Mouse (Mus musculus) limb, embryonic 13.5 days (tissue): ENCODE measurements around the gene Pik3c2b. TPM values are rescaled to one million over a fixed set of nuclear protein-coding genes. Genes with fewer than 3 reads are reported as not detected.

ENCODE experiments used
- ATAC-seq: fragments of 200-750 bp; cut with Nextera tagmentation; 2 replicates; pipeline ENCODE4 v1.8.0; 2017; ENCODE audit warnings: low read depth, moderate number of reproducible peaks, moderate TSS enrichment; ENCODE audit not compliant: low FRiP score
- H3K27ac ChIP-seq: fragments of 300-500 bp; sonication (generic); 2 replicates; pipeline ENCODE4 v1.5.1; 2015; ENCODE audit warnings: inconsistent platforms, mild to moderate bottlenecking, moderate library complexity
- H3K27me3 ChIP-seq: fragments of 300-500 bp; sonication (generic); 2 replicates; pipeline ENCODE4 v1.6.1; 2015; ENCODE audit warnings: mild to moderate bottlenecking, inconsistent platforms
- H3K36me3 ChIP-seq: fragments of 300-500 bp; sonication (generic); 2 replicates; pipeline ENCODE4 v1.6.1; 2015; ENCODE audit warnings: inconsistent platforms, mild to moderate bottlenecking, moderate library complexity
- H3K4me1 ChIP-seq: fragments of 300-500 bp; sonication (generic); 2 replicates; pipeline ENCODE4 v1.6.1; 2015; ENCODE audit warnings: inconsistent platforms
- H3K4me2 ChIP-seq: fragments of 300-500 bp; sonication (generic); replicated peaks from 2 replicates; pipeline ENCODE4 v1.6.1; 2015; ENCODE audit warnings: inconsistent platforms, mild to moderate bottlenecking, moderate library complexity
- H3K4me3 ChIP-seq: fragments of 300-500 bp; sonication (generic); 2 replicates; pipeline ENCODE4 v1.5.1; 2015; ENCODE audit warnings: moderate library complexity, mild to moderate bottlenecking, inconsistent platforms
- H3K9ac ChIP-seq: fragments of 300-500 bp; sonication (generic); 2 replicates; pipeline ENCODE4 v1.6.1; 2015; ENCODE audit warnings: mild to moderate bottlenecking, inconsistent platforms
- H3K9me3 ChIP-seq: fragments of 300-500 bp; sonication (generic); 2 replicates; pipeline ENCODE4 v1.6.1; 2016; ENCODE audit warnings: inconsistent platforms
- WGBS: fragments of 180-500 bp; shearing (Covaris S2); methylation state at CpG from one replicate; pipeline ENCODE4 v1.1.7; 2015; 5-methylcytosine and 5-hydroxymethylcytosine counted together
- polyA plus RNA-seq: library from polyadenylated mRNA; unstranded; fragments of >200 nt; fragmentation: Nextera tagmentation; extraction: Ambion mirVana; gene quantifications from 2 replicates; pipeline ENCODE4 v1.2.1, GENCODE M21; 2015

Gene Pik3c2b
- polyA plus RNA-seq, 1 experiment from 2014 or later = 7.1 TPM

DNA sequence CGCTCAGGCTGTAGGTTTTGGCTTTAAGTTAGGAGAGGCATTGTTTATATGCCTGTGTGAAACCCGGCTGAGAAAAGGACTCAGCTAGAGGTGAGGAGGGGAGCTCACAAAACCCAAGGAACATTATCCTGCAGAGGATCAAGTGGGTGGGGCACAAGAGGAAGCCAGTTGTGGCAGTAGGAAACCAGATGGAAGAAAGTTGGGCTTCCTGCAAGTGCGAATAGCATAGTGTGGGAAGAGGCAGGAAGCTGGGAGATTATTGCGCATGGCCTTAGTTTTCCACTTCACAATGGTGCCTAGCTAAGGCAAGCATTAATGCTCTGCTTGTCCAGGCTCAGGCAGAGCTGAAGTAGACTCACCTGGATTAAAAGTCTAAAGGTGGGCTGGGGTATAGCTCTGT, 15.2 kb downstream of the Pik3c2b start:
- no peak overlapping the region for H3K27ac ChIP-seq
- 51% methylated on average over 4 of the region's 4 CpGs for WGBS
- peaks cover 29% of the 10 kb centered on the region for H3K4me1 ChIP-seq
- H3K4me2 ChIP-seq = no peak overlapping the region
- H3K9me3 ChIP-seq = no peaks in the 10 kb centered on the region
- no peak overlapping the region for H3K9ac ChIP-seq
- H3K27me3 ChIP-seq = no peaks in the 10 kb centered on the region
- peaks cover 5% of the 10 kb centered on the region; the same call in 1 of the 2 replicates for H3K36me3 ChIP-seq
- H3K4me3 ChIP-seq = no peak overlapping the region
- ATAC-seq = no peak

DNA sequence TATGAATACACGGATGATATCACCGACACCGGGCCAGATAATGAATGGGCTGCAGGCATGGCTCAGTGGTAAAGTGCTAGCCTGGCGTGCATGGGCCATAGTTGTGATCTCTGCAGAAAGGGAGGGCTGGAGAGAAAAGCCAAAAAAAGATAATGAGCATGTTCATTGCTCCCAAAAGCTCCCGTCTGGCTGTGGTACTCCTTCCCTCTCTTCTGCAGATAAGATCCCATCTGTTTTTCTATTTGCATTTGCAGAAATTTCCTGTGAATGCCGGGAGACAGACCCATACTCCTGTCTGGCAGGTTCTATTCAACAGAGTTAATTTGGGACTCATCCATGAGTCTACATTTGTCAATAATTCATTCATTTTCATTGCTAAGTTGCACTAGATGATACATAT, 17.7 kb downstream of the Pik3c2b start:
- no peak for ATAC-seq
- H3K9ac ChIP-seq = no peak overlapping the region
- H3K36me3 ChIP-seq = peaks cover 19% of the 10 kb centered on the region
- 89% methylated on average over 6 of the region's 6 CpGs for WGBS
- H3K4me3 ChIP-seq = no peak overlapping the region
- no peaks in the 10 kb centered on the region for H3K9me3 ChIP-seq
- H3K4me1 ChIP-seq = peaks cover 18% of the 10 kb centered on the region
- H3K27ac ChIP-seq = no peak overlapping the region
- no peak overlapping the region for H3K4me2 ChIP-seq
- H3K27me3 ChIP-seq = no peaks in the 10 kb centered on the region

- Histone ChIP-seq H3K4me3 (no peak overlapping the region), H3K9ac (peak overlapping the region; percentile 25; the same call in 1 of the 2 replicates), H3K36me3 (peaks cover 29% of the 10 kb centered on the region), H3K4me2 (no peak overlapping the region), H3K27ac (peak overlapping the region; percentile 23), H3K4me1 (peaks cover 36% of the 10 kb centered on the region), H3K9me3 (no peaks in the 10 kb centered on the region), H3K27me3 (no peaks in the 10 kb centered on the region)
- 55% methylated on average over 5 of the region's 5 CpGs for WGBS
- ATAC-seq = no peak
Measured at GRCm38 (mm10) chr1:133068268-133068667, 22.8 kb downstream of the Pik3c2b start.

GRCm38 (mm10) chr1:133068669-133069274, 23.3 kb downstream of the Pik3c2b start:
- Histone ChIP-seq H3K4me3 (no peak overlapping the region), H3K4me2 (no peak overlapping the region), H3K9me3 (no peaks in the 10 kb centered on the region), H3K9ac (no peak overlapping the region), H3K36me3 (peaks cover 27% of the 10 kb centered on the region), H3K27me3 (no peaks in the 10 kb centered on the region), H3K4me1 (peaks cover 41% of the 10 kb centered on the region), H3K27ac (peak overlapping the region; percentile 65)
- WGBS = 94% methylated on average over 15 of the region's 15 CpGs
- ATAC-seq = no peak

DNA sequence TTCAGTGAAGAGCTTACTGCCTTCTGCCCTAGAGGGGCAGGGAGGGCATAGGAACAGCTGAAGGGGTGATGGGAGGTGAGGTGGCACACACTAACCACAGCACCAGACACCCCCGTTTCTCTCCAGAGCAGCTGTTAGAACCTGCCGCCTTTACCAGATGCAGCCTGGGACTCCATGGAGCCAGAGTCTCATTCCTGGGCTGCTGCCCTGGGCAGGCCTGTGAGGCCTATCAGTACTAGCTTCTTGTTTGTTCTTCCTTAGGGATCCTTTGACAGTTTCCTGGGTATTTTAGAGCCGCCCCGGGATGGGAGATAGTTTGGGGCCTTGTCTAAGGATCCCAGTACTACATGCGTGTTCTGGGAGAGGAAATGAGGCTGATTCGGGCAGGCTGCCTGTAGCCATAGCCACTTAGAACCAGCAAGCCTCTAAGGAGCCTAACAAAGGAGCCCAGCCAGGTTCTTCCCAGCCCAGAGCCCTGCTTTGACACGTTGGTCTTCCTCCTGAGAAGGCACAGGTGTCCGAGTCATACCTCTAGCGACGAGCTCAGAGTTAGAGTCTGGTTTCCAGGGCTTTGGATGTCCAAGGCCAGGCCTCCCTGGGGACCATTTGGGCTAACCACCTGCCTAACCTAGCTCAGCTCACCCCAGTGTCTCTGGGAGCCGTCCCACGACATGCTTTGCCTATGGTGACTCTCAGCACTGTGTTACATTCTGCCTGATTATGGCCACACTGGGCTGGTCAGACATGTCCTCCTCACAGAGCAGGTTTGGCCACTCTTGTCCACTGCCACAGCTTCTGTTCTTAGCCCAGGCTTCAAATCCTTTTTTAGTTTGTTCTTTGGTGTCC, 24.0 kb downstream of the Pik3c2b start:
- ATAC-seq = no peak
- Histone ChIP-seq H3K4me2 (no peak overlapping the region), H3K27ac (peak overlapping the region; percentile 65), H3K4me3 (no peak overlapping the region), H3K9me3 (no peaks in the 10 kb centered on the region), H3K9ac (no peak overlapping the region), H3K36me3 (peaks cover 27% of the 10 kb centered on the region), H3K27me3 (no peaks in the 10 kb centered on the region), H3K4me1 (peaks cover 41% of the 10 kb centered on the region)
- 74% methylated on average over 12 of the region's 12 CpGs for WGBS

GRCm38 (mm10) chr1:133070157-133070556, 24.7 kb downstream of the Pik3c2b start:
- WGBS = 40% methylated on average over 5 of the region's 5 CpGs
- Histone ChIP-seq H3K36me3 (peaks cover 30% of the 10 kb centered on the region), H3K4me2 (no peak overlapping the region), H3K9ac (no peak overlapping the region), H3K4me1 (peaks cover 41% of the 10 kb centered on the region), H3K27me3 (no peaks in the 10 kb centered on the region), H3K9me3 (no peaks in the 10 kb centered on the region), H3K4me3 (no peak overlapping the region), H3K27ac (peak overlapping the region; percentile 65; the same call in 1 of the 2 replicates)
- ATAC-seq = peak; percentile 61; the same call in 1 of the 2 replicates

DNA sequence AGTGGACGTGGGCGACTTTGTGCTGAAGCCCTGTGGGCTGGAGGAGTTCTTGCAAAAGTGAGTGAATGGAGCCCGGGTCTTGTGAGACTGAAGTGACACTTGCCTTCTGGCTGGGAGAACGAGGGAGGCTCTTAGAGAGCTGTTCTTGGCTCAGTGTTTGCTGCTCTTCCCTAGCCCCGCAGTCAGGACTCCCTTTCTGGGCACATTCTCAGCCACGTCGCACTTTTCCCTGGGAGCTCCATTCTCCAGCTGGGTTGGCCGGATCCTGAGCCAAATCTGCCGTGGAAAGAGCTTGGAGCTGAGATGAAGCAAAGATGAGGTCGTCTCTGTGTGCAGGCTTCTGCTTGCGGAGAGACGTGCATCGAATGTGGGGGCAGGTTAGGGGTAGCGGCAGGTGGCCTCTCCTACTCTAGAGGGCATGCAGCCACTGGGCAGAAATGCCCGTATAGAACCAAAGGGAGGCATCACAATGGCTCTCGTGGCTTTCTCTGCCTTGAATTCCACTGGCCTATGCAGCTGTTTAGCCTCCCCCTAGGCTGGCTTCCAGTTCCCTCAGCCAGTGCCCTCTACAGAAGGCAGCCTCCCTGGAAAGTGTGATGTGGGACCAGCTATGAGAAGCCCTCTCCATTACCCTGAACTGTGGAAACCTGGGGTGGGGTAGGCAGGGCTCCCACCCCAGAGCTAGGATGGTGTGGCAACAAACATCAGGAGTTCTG, 26.4 kb downstream of the Pik3c2b start:
- Histone ChIP-seq H3K9ac (no peak overlapping the region), H3K4me3 (no peak overlapping the region), H3K27me3 (no peaks in the 10 kb centered on the region), H3K27ac (peak overlapping the region; percentile 10; the same call in 1 of the 2 replicates), H3K9me3 (no peaks in the 10 kb centered on the region), H3K4me1 (peaks cover 45% of the 10 kb centered on the region), H3K4me2 (no peak overlapping the region), H3K36me3 (peaks cover 34% of the 10 kb centered on the region)
- WGBS = 77% methylated on average over 16 of the region's 16 CpGs
- ATAC-seq = no peak

- no peak overlapping the region; the same call in 1 of the 2 replicates for H3K27ac ChIP-seq
- H3K4me3 ChIP-seq = no peak overlapping the region
- no peak overlapping the region for H3K9ac ChIP-seq
- H3K4me1 ChIP-seq = peaks cover 52% of the 10 kb centered on the region
- H3K4me2 ChIP-seq = no peak overlapping the region
- H3K9me3 ChIP-seq = no peaks in the 10 kb centered on the region
- WGBS = 46% methylated on average over 9 of the region's 9 CpGs
- ATAC-seq = no peak
- H3K27me3 ChIP-seq = no peaks in the 10 kb centered on the region
- H3K36me3 ChIP-seq = peaks cover 30% of the 10 kb centered on the region
Measured at GRCm38 (mm10) chr1:133073327-133073856, 27.9 kb downstream of the Pik3c2b start.

GRCm38 (mm10) chr1:133074541-133074940, 29.1 kb downstream of the Pik3c2b start:
- peaks cover 41% of the 10 kb centered on the region for H3K4me1 ChIP-seq
- H3K36me3 ChIP-seq = peaks cover 30% of the 10 kb centered on the region
- no peak overlapping the region for H3K27ac ChIP-seq
- H3K4me2 ChIP-seq = no peak overlapping the region
- H3K9ac ChIP-seq = no peak overlapping the region
- no peaks in the 10 kb centered on the region for H3K27me3 ChIP-seq
- H3K4me3 ChIP-seq = no peak overlapping the region
- no peak for ATAC-seq
- WGBS = 92% methylated on average over 13 of the region's 13 CpGs
- H3K9me3 ChIP-seq = no peaks in the 10 kb centered on the region

- no peaks in the 10 kb centered on the region for H3K27me3 ChIP-seq
- H3K4me3 ChIP-seq = no peak overlapping the region
- H3K4me2 ChIP-seq = no peak overlapping the region
- peaks cover 39% of the 10 kb centered on the region for H3K36me3 ChIP-seq
- 65% methylated on average over 6 of the region's 6 CpGs for WGBS
- peaks cover 30% of the 10 kb centered on the region for H3K4me1 ChIP-seq
- H3K9ac ChIP-seq = no peak overlapping the region
- no peak for ATAC-seq
- H3K27ac ChIP-seq = no peak overlapping the region
- H3K9me3 ChIP-seq = no peaks in the 10 kb centered on the region
Measured at GRCm38 (mm10) chr1:133075651-133076400, 30.4 kb downstream of the Pik3c2b start.

DNA sequence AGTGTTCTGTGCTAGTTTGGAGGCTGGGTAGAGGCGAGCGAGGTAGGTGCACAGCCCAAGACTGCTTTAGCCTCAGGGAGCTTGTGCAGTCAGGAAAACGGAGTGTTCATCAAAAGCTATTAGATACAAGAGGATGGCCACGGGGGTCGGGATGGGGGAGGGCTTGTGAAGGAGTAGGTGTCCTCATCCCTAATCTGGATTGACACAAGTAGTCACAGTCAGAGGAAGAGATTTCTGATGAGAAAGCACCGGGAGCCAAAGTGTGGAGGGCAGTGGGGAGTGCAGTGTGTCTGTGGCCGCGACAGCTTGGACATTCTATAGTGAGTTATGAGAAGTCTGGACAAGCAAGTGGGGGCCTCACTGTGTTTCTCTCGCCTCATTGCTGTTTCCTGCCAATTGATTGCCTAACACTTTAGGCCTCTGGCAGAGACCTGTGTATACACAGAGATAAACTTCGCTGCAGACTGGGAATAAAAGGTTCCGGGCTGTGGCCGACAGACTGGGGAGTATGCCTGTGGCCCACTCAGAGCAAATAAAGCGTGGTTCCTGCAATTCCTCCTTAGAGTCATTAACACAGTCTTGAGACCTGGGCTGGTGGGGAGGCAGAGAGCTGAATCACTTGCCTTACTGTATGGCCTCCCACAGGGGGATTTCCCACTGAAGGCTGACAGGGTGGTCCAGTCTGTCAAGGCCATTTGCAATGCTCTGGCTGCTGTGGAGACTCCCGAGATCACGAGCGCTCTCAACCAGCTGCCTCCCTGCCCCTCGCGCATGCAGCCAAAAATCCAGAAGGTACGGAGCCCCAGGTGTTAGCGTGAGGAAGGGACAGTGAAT, 31.4 kb downstream of the Pik3c2b start:
- ATAC-seq = no peak
- H3K9ac ChIP-seq = no peak overlapping the region

More for the DNA sequence above, 31.4 kb downstream of the Pik3c2b start:
- no peak overlapping the region for H3K4me3 ChIP-seq
- H3K4me1 ChIP-seq = peaks cover 27% of the 10 kb centered on the region
- no peak overlapping the region for H3K4me2 ChIP-seq
- peaks cover 40% of the 10 kb centered on the region for H3K36me3 ChIP-seq
- H3K27me3 ChIP-seq = no peaks in the 10 kb centered on the region
- no peak overlapping the region for H3K27ac ChIP-seq
- WGBS = 40% methylated on average over 20 of the region's 20 CpGs
- H3K9me3 ChIP-seq = no peaks in the 10 kb centered on the region
